Mouse (Mus musculus): Measurements from ENCODE around the gene Gabpb1. TPM values are rescaled to one million over a fixed set of nuclear protein-coding genes. Genes with fewer than 3 reads are reported as not detected.

The Gabpb1 gene
- polyA plus RNA-seq, 1 experiment: 26.2 TPM

GRCm38 (mm10) chr2:126598359-126598758, 77.8 kb downstream of the Gabpb1 start:
- H3K27ac ChIP-seq (ENCODE audit: control insufficient read depth, insufficient read depth, low read length): peak overlapping the region; percentile 80; the same call in 1 of the 2 replicates
- no peaks in the 10 kb centered on the region for H3K27me3 ChIP-seq (ENCODE audit: control insufficient read depth, insufficient read depth, low read length)
- 93% methylated on average over 2 of the region's 2 CpGs for WGBS
- TF ChIP-seq POLR2A (IDR thresholded peaks at IDR 0.05; ENCODE audit: control insufficient read depth, extremely low read depth, insufficient read depth, low read length, poor library complexity) (no peak), CTCF (IDR thresholded peaks at IDR 0.05; ENCODE audit: borderline replicate concordance, control insufficient read depth, extremely low read depth, insufficient read depth, low read length, poor library complexity) (no peak)
- peaks cover 28% of the 10 kb centered on the region for H3K4me1 ChIP-seq (replicated peaks; ENCODE audit: control insufficient read depth, insufficient read depth, low read length)
- peak; percentile 15 for DNase-seq
- H3K4me3 ChIP-seq (ENCODE audit: control insufficient read depth, insufficient read depth, low read length): no peak overlapping the region
- no peaks in the 10 kb centered on the region for H3K36me3 ChIP-seq (ENCODE audit: control insufficient read depth, insufficient read depth, low read length)

DNA sequence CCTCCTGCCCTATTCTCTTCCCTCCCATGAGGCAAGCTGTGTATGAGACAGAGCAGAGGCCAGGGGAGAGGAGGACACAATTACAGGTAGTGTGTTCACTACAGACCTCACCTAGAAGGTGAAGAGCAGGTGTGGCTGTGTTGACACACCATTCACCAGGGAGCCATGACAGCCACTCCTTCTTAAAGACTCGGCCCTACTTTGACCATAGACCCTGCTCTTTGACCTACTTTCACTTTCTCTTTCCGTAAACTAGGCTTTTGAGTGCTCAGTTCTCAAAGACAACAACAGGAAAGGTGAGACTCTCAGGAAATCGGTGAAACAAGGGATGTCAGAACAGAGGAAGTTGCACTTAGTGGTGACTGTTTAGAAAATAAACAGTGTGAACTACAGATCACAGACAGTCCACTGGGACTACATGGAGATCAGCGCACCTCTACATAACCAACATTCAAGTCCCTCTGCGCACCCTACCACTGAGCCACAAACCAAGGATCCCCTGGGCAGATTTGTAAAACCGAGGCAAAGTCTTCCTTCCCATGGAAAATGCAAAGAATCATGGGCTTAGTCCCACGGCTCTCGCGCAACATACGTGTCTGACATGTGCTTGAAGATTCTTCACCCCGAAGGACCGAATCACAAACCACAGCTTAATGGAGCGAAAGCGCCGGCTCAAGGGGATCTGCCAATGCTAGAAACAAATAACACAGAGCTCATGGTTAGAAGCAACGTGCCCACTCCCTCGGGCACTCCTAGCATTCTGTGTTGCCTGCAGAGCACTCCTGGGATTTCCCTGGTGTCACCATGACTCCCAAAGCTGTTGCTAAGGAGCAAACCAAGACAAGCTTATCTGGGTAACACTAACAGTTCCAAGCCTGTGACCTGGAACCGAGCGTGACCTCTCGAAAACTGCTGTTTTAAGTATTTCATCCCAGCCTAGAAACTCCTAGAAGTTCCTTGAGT, 78.6 kb downstream of the Gabpb1 start:
- Histone ChIP-seq H3K27me3 (ENCODE audit: control insufficient read depth, insufficient read depth, low read length) (no peaks in the 10 kb centered on the region), H3K4me1 (replicated peaks; ENCODE audit: control insufficient read depth, insufficient read depth, low read length) (peaks cover 28% of the 10 kb centered on the region), H3K27ac (ENCODE audit: control insufficient read depth, insufficient read depth, low read length) (peak overlapping the region; percentile 80), H3K4me3 (ENCODE audit: control insufficient read depth, insufficient read depth, low read length) (no peak overlapping the region), H3K36me3 (ENCODE audit: control insufficient read depth, insufficient read depth, low read length) (no peaks in the 10 kb centered on the region)
- TF ChIP-seq POLR2A (IDR thresholded peaks at IDR 0.05; ENCODE audit: control insufficient read depth, extremely low read depth, insufficient read depth, low read length, poor library complexity) (no peak), CTCF (IDR thresholded peaks at IDR 0.05; ENCODE audit: borderline replicate concordance, control insufficient read depth, extremely low read depth, insufficient read depth, low read length, poor library complexity) (0 out of 2 replicates have a peak, but pooled peaks have one; percentile 17)
- 77% methylated on average over 20 of the region's 20 CpGs for WGBS
- peak; percentile 8 for DNase-seq

DNA sequence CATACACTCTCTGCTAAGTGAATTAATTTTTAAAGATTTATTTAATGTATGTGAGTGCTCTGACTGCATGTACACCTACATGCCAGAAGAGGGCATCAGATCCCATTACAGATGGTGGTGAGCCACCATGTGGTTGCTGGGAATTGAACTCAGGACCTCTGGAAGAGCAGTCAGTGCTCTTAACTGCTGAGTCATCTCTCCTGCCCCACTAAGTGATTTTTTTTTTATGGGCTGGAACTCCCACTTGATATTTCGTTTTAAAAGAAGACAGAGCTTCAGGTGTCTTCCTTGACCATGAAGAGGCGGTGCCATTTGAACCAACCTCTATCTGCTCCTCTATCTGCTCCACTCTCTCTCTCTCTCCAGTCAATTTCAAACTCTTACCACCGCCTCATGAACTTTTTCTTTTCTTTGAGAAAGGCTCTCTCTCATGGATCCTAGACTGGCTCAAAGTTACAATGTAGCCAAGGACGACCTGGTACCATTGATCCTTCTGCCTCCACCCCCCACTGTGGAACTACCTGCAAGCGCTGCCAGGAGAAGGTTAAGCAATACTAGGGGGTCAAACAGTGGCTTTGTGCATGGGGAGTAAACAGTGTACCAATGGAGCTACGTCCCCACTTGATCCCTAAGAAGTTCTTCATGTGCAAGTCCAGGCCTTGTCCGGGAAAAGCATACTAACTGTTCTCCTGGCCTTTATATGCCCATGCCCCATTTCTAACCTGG, 79.6 kb downstream of the Gabpb1 start:
- H3K27ac ChIP-seq (ENCODE audit: control insufficient read depth, insufficient read depth, low read length): peak overlapping the region; percentile 80
- H3K4me3 ChIP-seq (ENCODE audit: control insufficient read depth, insufficient read depth, low read length): no peak overlapping the region
- no peak for DNase-seq
- whole genome bisulfite sequencing: 97% methylated on average over 7 of the region's 7 CpGs
- no peaks in the 10 kb centered on the region for H3K27me3 ChIP-seq (ENCODE audit: control insufficient read depth, insufficient read depth, low read length)
- peaks cover 22% of the 10 kb centered on the region for H3K4me1 ChIP-seq (replicated peaks; ENCODE audit: control insufficient read depth, insufficient read depth, low read length)
- no peak for TF ChIP-seq POLR2A (IDR thresholded peaks at IDR 0.05; ENCODE audit: control insufficient read depth, extremely low read depth, insufficient read depth, low read length, poor library complexity)
- TF ChIP-seq CTCF (IDR thresholded peaks at IDR 0.05; ENCODE audit: borderline replicate concordance, control insufficient read depth, extremely low read depth, insufficient read depth, low read length, poor library complexity): no peak
- no peaks in the 10 kb centered on the region for H3K36me3 ChIP-seq (ENCODE audit: control insufficient read depth, insufficient read depth, low read length)

GRCm38 (mm10) chr2:126593831-126594610, 82.1 kb downstream of the Gabpb1 start:
- H3K4me1 ChIP-seq (replicated peaks; ENCODE audit: control insufficient read depth, insufficient read depth, low read length): peaks cover 22% of the 10 kb centered on the region
- H3K27me3 ChIP-seq (ENCODE audit: control insufficient read depth, insufficient read depth, low read length): no peaks in the 10 kb centered on the region
- H3K27ac ChIP-seq (ENCODE audit: control insufficient read depth, insufficient read depth, low read length): no peak overlapping the region
- DNase-seq: peak; percentile 78
- H3K36me3 ChIP-seq (ENCODE audit: control insufficient read depth, insufficient read depth, low read length): no peaks in the 10 kb centered on the region
- TF ChIP-seq CTCF (IDR thresholded peaks at IDR 0.05; ENCODE audit: borderline replicate concordance, control insufficient read depth, extremely low read depth, insufficient read depth, low read length, poor library complexity) (peak; percentile 85), POLR2A (IDR thresholded peaks at IDR 0.05; ENCODE audit: control insufficient read depth, extremely low read depth, insufficient read depth, low read length, poor library complexity) (no peak)
- 42% methylated on average over 26 of the region's 26 CpGs for WGBS
- peak overlapping the region; percentile 38 for H3K4me3 ChIP-seq (ENCODE audit: control insufficient read depth, insufficient read depth, low read length)

GRCm38 (mm10) chr2:126591304-126591703, 84.8 kb downstream of the Gabpb1 start:
- Histone ChIP-seq H3K4me1 (replicated peaks; ENCODE audit: control insufficient read depth, insufficient read depth, low read length) (peaks cover 6% of the 10 kb centered on the region; the same call in 1 of the 2 replicates), H3K27me3 (ENCODE audit: control insufficient read depth, insufficient read depth, low read length) (no peaks in the 10 kb centered on the region), H3K36me3 (ENCODE audit: control insufficient read depth, insufficient read depth, low read length) (no peaks in the 10 kb centered on the region), H3K4me3 (ENCODE audit: control insufficient read depth, insufficient read depth, low read length) (no peak overlapping the region), H3K27ac (ENCODE audit: control insufficient read depth, insufficient read depth, low read length) (no peak overlapping the region)
- WGBS: 95% methylated on average over 4 of the region's 4 CpGs
- no peak for DNase-seq
- no peak for TF ChIP-seq CTCF (IDR thresholded peaks at IDR 0.05; ENCODE audit: borderline replicate concordance, control insufficient read depth, extremely low read depth, insufficient read depth, low read length, poor library complexity)

DNA sequence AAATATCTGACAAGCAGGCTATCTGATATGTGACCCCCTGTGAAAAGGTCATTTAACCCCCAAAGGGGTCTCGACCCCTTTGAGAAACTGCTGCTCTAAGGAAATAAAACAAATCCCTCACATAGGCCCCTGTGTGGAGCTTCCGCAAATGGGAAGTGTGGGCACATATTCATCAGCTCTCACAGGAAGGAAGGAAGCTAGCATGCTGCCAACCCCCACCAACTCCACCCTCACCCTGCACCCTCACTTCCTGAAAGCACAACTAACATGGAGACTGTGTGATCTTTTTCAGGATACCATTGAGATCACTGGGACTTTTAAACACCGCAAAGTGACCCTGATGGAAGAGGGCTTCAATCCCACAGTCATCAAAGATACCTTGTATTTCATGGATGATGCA, 88.7 kb downstream of the Gabpb1 start:
- 83% methylated on average over 3 of the region's 3 CpGs for WGBS
- no peaks in the 10 kb centered on the region for H3K27me3 ChIP-seq (ENCODE audit: control insufficient read depth, insufficient read depth, low read length)
- TF ChIP-seq POLR2A (IDR thresholded peaks at IDR 0.05; ENCODE audit: control insufficient read depth, extremely low read depth, insufficient read depth, low read length, poor library complexity) (no peak), CTCF (IDR thresholded peaks at IDR 0.05; ENCODE audit: borderline replicate concordance, control insufficient read depth, extremely low read depth, insufficient read depth, low read length, poor library complexity) (no peak)
- H3K36me3 ChIP-seq (ENCODE audit: control insufficient read depth, insufficient read depth, low read length): no peaks in the 10 kb centered on the region
- H3K4me1 ChIP-seq (replicated peaks; ENCODE audit: control insufficient read depth, insufficient read depth, low read length): peaks cover 5% of the 10 kb centered on the region
- no peak for DNase-seq
- no peak overlapping the region for H3K27ac ChIP-seq (ENCODE audit: control insufficient read depth, insufficient read depth, low read length)
- no peak overlapping the region for H3K4me3 ChIP-seq (ENCODE audit: control insufficient read depth, insufficient read depth, low read length)

Data from thymus, adult 2 months (tissue).